Mouse (Mus musculus): ENCODE data around the gene Plcl2. TPM values are rescaled to one million over a fixed set of nuclear protein-coding genes. Genes with fewer than 3 reads are reported as not detected.

Plcl2 gene
- polyA plus RNA-seq, 1 experiment from 2014 or later: 7.3 TPM

- 87% methylated on average over 4 of the region's 4 CpGs for WGBS
- Histone ChIP-seq H3K9ac (replicated peaks; ENCODE audit: low read length) (no peak overlapping the region), H3K27ac (replicated peaks; ENCODE audit: low read depth, low read length) (no peak overlapping the region), H3K36me3 (replicated peaks; ENCODE audit: control insufficient read depth, insufficient read depth, low read depth, low read length) (no peaks in the 10 kb centered on the region), H3K9me3 (replicated peaks; ENCODE audit: control insufficient read depth, low read length) (no peaks in the 10 kb centered on the region), H3K4me2 (ENCODE audit: low read depth, low read length) (no peak overlapping the region), H3K27me3 (ENCODE audit: control insufficient read depth, insufficient read depth, low read length) (no peaks in the 10 kb centered on the region), H3K4me1 (ENCODE audit: control insufficient read depth, insufficient read depth, low read length) (no peaks in the 10 kb centered on the region), H3K4me3 (ENCODE audit: low read depth, low read length) (no peak overlapping the region)
- ATAC-seq (replicated peaks; ENCODE audit: insufficient number of reproducible peaks, low FRiP score, low TSS enrichment, low read depth) (no peak), DNase-seq (ENCODE audit: low spot score) (no peak)
Measured at GRCm38 (mm10) chr17:50477277-50477676, 31.9 kb upstream of the Plcl2 start.

DNA sequence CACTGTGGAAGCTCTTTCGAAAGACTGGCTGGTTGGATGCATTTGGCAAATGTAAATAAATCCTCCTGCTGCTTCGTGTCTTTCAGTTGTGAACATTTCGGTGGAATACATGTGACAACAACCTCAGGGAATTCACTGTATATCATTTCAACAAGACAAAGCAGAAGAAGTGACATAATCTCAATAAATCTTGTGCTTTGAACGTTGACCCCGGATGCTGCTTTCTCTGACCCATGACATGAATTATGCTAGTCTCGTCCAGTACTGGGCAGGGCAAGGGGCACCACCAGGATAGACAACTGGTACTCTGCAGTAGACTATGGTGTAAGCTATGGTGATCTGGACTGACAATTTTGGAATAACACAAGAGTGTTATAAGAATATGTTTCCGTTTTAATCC, 28.3 kb upstream of the Plcl2 start:
- Histone ChIP-seq H3K4me3 (ENCODE audit: low read depth, low read length) (no peak overlapping the region), H3K4me1 (ENCODE audit: control insufficient read depth, insufficient read depth, low read length) (no peaks in the 10 kb centered on the region), H3K9me3 (replicated peaks; ENCODE audit: control insufficient read depth, low read length) (no peaks in the 10 kb centered on the region), H3K36me3 (replicated peaks; ENCODE audit: control insufficient read depth, insufficient read depth, low read depth, low read length) (no peaks in the 10 kb centered on the region), H3K27me3 (ENCODE audit: control insufficient read depth, insufficient read depth, low read length) (no peaks in the 10 kb centered on the region), H3K4me2 (ENCODE audit: low read depth, low read length) (no peak overlapping the region), H3K27ac (replicated peaks; ENCODE audit: low read depth, low read length) (no peak overlapping the region), H3K9ac (replicated peaks; ENCODE audit: low read length) (no peak overlapping the region)
- whole genome bisulfite sequencing: 69% methylated on average over 7 of the region's 7 CpGs
- DNase-seq (ENCODE audit: low spot score) (no peak), ATAC-seq (replicated peaks; ENCODE audit: insufficient number of reproducible peaks, low FRiP score, low TSS enrichment, low read depth) (no peak)

DNA sequence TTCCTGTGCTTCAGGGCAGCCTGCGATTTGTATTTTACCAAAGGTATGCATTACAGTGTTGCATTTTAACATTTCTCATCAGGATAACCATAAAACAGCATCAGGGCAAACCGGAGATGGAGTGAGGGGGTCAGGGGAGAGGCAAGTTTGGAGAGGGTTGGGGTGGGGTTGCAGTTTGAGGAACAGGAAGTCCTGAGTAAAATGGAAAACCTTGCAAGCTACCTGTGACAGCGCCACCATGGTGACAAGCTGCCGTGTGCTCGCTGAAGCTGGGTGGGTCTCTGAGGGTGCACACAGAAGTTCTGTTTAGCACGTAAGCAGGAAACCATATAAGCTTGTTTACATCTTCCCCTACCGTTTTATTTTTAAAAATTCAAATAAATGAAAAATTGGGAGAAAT, 25.5 kb upstream of the Plcl2 start:
- Histone ChIP-seq H3K9ac (replicated peaks; ENCODE audit: low read length) (no peak overlapping the region), H3K4me1 (ENCODE audit: control insufficient read depth, insufficient read depth, low read length) (no peaks in the 10 kb centered on the region), H3K4me2 (ENCODE audit: low read depth, low read length) (no peak overlapping the region), H3K27ac (replicated peaks; ENCODE audit: low read depth, low read length) (no peak overlapping the region), H3K36me3 (replicated peaks; ENCODE audit: control insufficient read depth, insufficient read depth, low read depth, low read length) (no peaks in the 10 kb centered on the region), H3K27me3 (ENCODE audit: control insufficient read depth, insufficient read depth, low read length) (no peaks in the 10 kb centered on the region), H3K9me3 (replicated peaks; ENCODE audit: control insufficient read depth, low read length) (no peaks in the 10 kb centered on the region), H3K4me3 (ENCODE audit: low read depth, low read length) (no peak overlapping the region)
- DNase-seq (ENCODE audit: low spot score) (no peak), ATAC-seq (replicated peaks; ENCODE audit: insufficient number of reproducible peaks, low FRiP score, low TSS enrichment, low read depth) (no peak)
- WGBS: 87% methylated on average over 7 of the region's 7 CpGs

DNA sequence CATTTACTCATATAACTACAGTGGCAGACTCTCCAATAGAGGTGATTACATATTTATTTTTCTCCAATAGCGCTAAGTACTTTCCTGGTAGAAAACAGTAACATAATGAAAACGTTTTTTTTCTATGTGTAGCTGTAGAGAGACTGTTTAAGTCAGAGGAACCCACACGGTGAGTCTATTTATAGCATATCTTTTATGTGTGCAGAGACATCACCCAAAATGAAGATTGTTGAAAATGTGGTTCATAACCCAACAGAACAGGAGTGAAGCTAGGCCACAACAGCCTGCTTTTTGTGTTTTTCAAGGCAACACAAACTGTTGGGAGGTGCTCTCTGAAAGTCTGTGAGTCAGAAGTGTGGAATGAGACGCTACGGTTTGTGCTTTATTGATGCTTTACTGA, 24.2 kb upstream of the Plcl2 start:
- H3K9ac ChIP-seq (replicated peaks; ENCODE audit: low read length): no peak overlapping the region
- no peaks in the 10 kb centered on the region for H3K36me3 ChIP-seq (replicated peaks; ENCODE audit: control insufficient read depth, insufficient read depth, low read depth, low read length)
- H3K4me3 ChIP-seq (ENCODE audit: low read depth, low read length): no peak overlapping the region
- no peak overlapping the region for H3K27ac ChIP-seq (replicated peaks; ENCODE audit: low read depth, low read length)
- WGBS: 82% methylated on average over 5 of the region's 5 CpGs
- H3K4me2 ChIP-seq (ENCODE audit: low read depth, low read length): no peak overlapping the region
- DNase-seq (ENCODE audit: low spot score): no peak
- H3K9me3 ChIP-seq (replicated peaks; ENCODE audit: control insufficient read depth, low read length): no peaks in the 10 kb centered on the region
- H3K4me1 ChIP-seq (ENCODE audit: control insufficient read depth, insufficient read depth, low read length): no peaks in the 10 kb centered on the region
- no peaks in the 10 kb centered on the region for H3K27me3 ChIP-seq (ENCODE audit: control insufficient read depth, insufficient read depth, low read length)
- ATAC-seq (replicated peaks; ENCODE audit: insufficient number of reproducible peaks, low FRiP score, low TSS enrichment, low read depth): no peak

DNA sequence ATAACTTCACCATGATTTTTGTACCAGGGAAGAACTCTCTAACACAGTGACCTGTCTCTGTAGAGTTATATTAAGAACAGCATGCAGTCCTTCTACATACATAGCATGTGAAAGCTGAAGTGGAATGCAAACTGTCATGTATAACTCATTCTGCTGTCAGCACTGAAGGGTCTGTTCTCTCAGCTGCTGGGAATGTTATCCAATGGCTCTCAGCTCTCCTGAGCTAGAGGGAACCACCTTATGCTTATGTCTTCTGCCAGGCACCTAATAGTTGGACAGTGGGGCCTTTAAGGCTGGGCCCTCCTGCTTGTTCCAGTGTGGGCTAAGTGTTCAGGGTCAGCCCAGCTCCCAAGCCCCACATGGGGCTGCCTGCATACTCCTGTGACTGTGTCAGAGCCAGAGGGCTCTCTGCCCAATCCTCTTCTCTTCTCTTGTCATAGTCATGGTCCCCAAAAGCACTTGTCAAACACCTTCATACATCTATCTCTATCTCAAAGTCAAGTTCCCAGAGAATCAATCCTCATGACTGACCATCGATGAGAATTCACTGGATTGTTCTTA, 22.1 kb upstream of the Plcl2 start:
- Histone ChIP-seq H3K4me2 (ENCODE audit: low read depth, low read length) (no peak overlapping the region), H3K4me3 (ENCODE audit: low read depth, low read length) (no peak overlapping the region), H3K27me3 (ENCODE audit: control insufficient read depth, insufficient read depth, low read length) (no peaks in the 10 kb centered on the region), H3K9ac (replicated peaks; ENCODE audit: low read length) (no peak overlapping the region), H3K27ac (replicated peaks; ENCODE audit: low read depth, low read length) (no peak overlapping the region), H3K9me3 (replicated peaks; ENCODE audit: control insufficient read depth, low read length) (no peaks in the 10 kb centered on the region), H3K4me1 (ENCODE audit: control insufficient read depth, insufficient read depth, low read length) (no peaks in the 10 kb centered on the region), H3K36me3 (replicated peaks; ENCODE audit: control insufficient read depth, insufficient read depth, low read depth, low read length) (no peaks in the 10 kb centered on the region)
- ATAC-seq (replicated peaks; ENCODE audit: insufficient number of reproducible peaks, low FRiP score, low TSS enrichment, low read depth): no peak
- 90% methylated on average over 1 of the region's 1 CpGs for WGBS
- no peak for DNase-seq (ENCODE audit: low spot score)

- Histone ChIP-seq H3K9ac (replicated peaks; ENCODE audit: low read length) (no peak overlapping the region), H3K4me3 (ENCODE audit: low read depth, low read length) (no peak overlapping the region), H3K27me3 (ENCODE audit: control insufficient read depth, insufficient read depth, low read length) (no peaks in the 10 kb centered on the region), H3K4me2 (ENCODE audit: low read depth, low read length) (no peak overlapping the region), H3K27ac (replicated peaks; ENCODE audit: low read depth, low read length) (no peak overlapping the region), H3K36me3 (replicated peaks; ENCODE audit: control insufficient read depth, insufficient read depth, low read depth, low read length) (no peaks in the 10 kb centered on the region), H3K4me1 (ENCODE audit: control insufficient read depth, insufficient read depth, low read length) (no peaks in the 10 kb centered on the region), H3K9me3 (replicated peaks; ENCODE audit: control insufficient read depth, low read length) (no peaks in the 10 kb centered on the region)
- ATAC-seq (replicated peaks; ENCODE audit: insufficient number of reproducible peaks, low FRiP score, low TSS enrichment, low read depth) (no peak), DNase-seq (ENCODE audit: low spot score) (no peak)
- WGBS: 89% methylated on average over 3 of the region's 3 CpGs
Measured at GRCm38 (mm10) chr17:50487670-50488069, 21.5 kb upstream of the Plcl2 start.

- no peak overlapping the region for H3K4me3 ChIP-seq (ENCODE audit: low read depth, low read length)
- H3K27ac ChIP-seq (replicated peaks; ENCODE audit: low read depth, low read length): no peak overlapping the region
- H3K4me1 ChIP-seq (ENCODE audit: control insufficient read depth, insufficient read depth, low read length): no peaks in the 10 kb centered on the region
- H3K9me3 ChIP-seq (replicated peaks; ENCODE audit: control insufficient read depth, low read length): no peaks in the 10 kb centered on the region
- H3K36me3 ChIP-seq (replicated peaks; ENCODE audit: control insufficient read depth, insufficient read depth, low read depth, low read length): no peaks in the 10 kb centered on the region
- 80% methylated on average over 3 of the region's 3 CpGs for WGBS
- no peaks in the 10 kb centered on the region for H3K27me3 ChIP-seq (ENCODE audit: control insufficient read depth, insufficient read depth, low read length)
- ATAC-seq (replicated peaks; ENCODE audit: insufficient number of reproducible peaks, low FRiP score, low TSS enrichment, low read depth) (no peak), DNase-seq (ENCODE audit: low spot score) (no peak)
- H3K4me2 ChIP-seq (ENCODE audit: low read depth, low read length): no peak overlapping the region
- no peak overlapping the region for H3K9ac ChIP-seq (replicated peaks; ENCODE audit: low read length)
Measured at GRCm38 (mm10) chr17:50488406-50488805, 20.8 kb upstream of the Plcl2 start.

DNA sequence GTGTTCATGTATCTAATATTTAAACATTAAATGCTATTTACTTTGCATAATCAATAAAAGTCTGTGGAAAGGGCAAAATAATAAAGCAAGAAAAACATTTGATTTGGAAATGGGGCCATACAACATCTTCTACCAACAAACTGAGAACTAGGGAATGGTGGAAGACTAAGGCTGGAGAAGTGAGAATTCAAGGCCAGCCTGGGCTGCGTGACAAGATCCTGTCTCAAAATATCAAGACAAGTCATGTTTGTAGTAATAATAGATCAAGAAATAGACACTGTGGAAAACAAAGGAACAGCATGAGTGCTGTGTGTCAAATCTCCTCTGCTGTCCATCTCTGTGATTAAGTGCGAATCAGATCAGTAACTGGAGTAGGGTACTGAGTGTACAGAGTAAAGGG, 20.3 kb upstream of the Plcl2 start:
- Histone ChIP-seq H3K27ac (replicated peaks; ENCODE audit: low read depth, low read length) (no peak overlapping the region), H3K9me3 (replicated peaks; ENCODE audit: control insufficient read depth, low read length) (no peaks in the 10 kb centered on the region), H3K4me2 (ENCODE audit: low read depth, low read length) (no peak overlapping the region), H3K27me3 (ENCODE audit: control insufficient read depth, insufficient read depth, low read length) (no peaks in the 10 kb centered on the region), H3K9ac (replicated peaks; ENCODE audit: low read length) (no peak overlapping the region), H3K4me1 (ENCODE audit: control insufficient read depth, insufficient read depth, low read length) (no peaks in the 10 kb centered on the region), H3K4me3 (ENCODE audit: low read depth, low read length) (no peak overlapping the region), H3K36me3 (replicated peaks; ENCODE audit: control insufficient read depth, insufficient read depth, low read depth, low read length) (no peaks in the 10 kb centered on the region)
- DNase-seq (ENCODE audit: low spot score) (no peak), ATAC-seq (replicated peaks; ENCODE audit: insufficient number of reproducible peaks, low FRiP score, low TSS enrichment, low read depth) (no peak)
- 78% methylated on average over 2 of the region's 2 CpGs for WGBS

All from embryonic facial prominence, embryonic 11.5 days (tissue).